Mouse (Mus musculus): Measurements from ENCODE around the gene Hsh2d. TPM values are rescaled to one million over a fixed set of nuclear protein-coding genes. Genes with fewer than 3 reads are reported as not detected.

Gene Hsh2d
- polyA plus RNA-seq (2014; fragmentation: Illumina TruSeq; extraction: RNeasy Lipid Tissue Mini Kit (QIAGEN cat#74804); ENCODE audit: low read depth, low replicate concordance): not detected

GRCm38 (mm10) chr8:72189417-72190214 is at the start of gene Hsh2d:
TSS of gene Hsh2d (plus strand) at chr8:72189638.

GRCm38 (mm10) chr8:72160707-72161697 is 28.4 kb upstream of the Hsh2d start, which contains the start of gene Rab8a:
TSS of gene Rab8a (plus strand) at chr8:72161200.

GRCm38 (mm10) chr8:72212751-72213150 is 23.3 kb downstream of the Hsh2d start, which contains the start of gene Cib3:
TSS of gene Cib3 (minus strand) at chr8:72212837.

GRCm38 (mm10) chr8:72213536-72213935 is 24.1 kb downstream of the Hsh2d start, which contains the start of gene Gm11034:
TSS of gene Gm11034 (minus strand) at chr8:72213636.

GRCm38 (mm10) chr8:72219541-72220363 is 30.3 kb downstream of the Hsh2d start, which contains the start of gene Fam32a:
TSS of gene Fam32a (plus strand) at chr8:72219730.

GRCm38 (mm10) chr8:72239499-72240402 is 50.3 kb downstream of the Hsh2d start, which contains the start of gene Ap1m1:
TSS of gene Ap1m1 (plus strand) at chr8:72240018.

Other genes with a start within 250 kb of the Hsh2d start
- 21.4 TPM for gene Zfp961, start 238.6 kb upstream of the Hsh2d start, polyA plus RNA-seq (2014; fragmentation: Illumina TruSeq; extraction: RNeasy Lipid Tissue Mini Kit (QIAGEN cat#74804); ENCODE audit: low read depth, low replicate concordance)
- not detected for gene Cyp4f18, start 180.0 kb upstream of the Hsh2d start, polyA plus RNA-seq (2014; fragmentation: Illumina TruSeq; extraction: RNeasy Lipid Tissue Mini Kit (QIAGEN cat#74804); ENCODE audit: low read depth, low replicate concordance)
- not detected for gene Olfr372, start 148.4 kb upstream of the Hsh2d start, polyA plus RNA-seq (2014; fragmentation: Illumina TruSeq; extraction: RNeasy Lipid Tissue Mini Kit (QIAGEN cat#74804); ENCODE audit: low read depth, low replicate concordance)
- not detected for gene Olfr373, start 106.5 kb upstream of the Hsh2d start, polyA plus RNA-seq (2014; fragmentation: Illumina TruSeq; extraction: RNeasy Lipid Tissue Mini Kit (QIAGEN cat#74804); ENCODE audit: low read depth, low replicate concordance)
- not detected for gene Olfr374, start 82.6 kb upstream of the Hsh2d start, polyA plus RNA-seq (2014; fragmentation: Illumina TruSeq; extraction: RNeasy Lipid Tissue Mini Kit (QIAGEN cat#74804); ENCODE audit: low read depth, low replicate concordance)
- 41.8 TPM for gene Tpm4, start 54.7 kb upstream of the Hsh2d start, polyA plus RNA-seq (2014; fragmentation: Illumina TruSeq; extraction: RNeasy Lipid Tissue Mini Kit (QIAGEN cat#74804); ENCODE audit: low read depth, low replicate concordance)
- gene Rab8a, start 28.4 kb upstream of the Hsh2d start, polyA plus RNA-seq (2014; fragmentation: Illumina TruSeq; extraction: RNeasy Lipid Tissue Mini Kit (QIAGEN cat#74804); ENCODE audit: low read depth, low replicate concordance): 48.6 TPM
- gene Cib3, start 23.2 kb downstream of the Hsh2d start, polyA plus RNA-seq (2014; fragmentation: Illumina TruSeq; extraction: RNeasy Lipid Tissue Mini Kit (QIAGEN cat#74804); ENCODE audit: low read depth, low replicate concordance): 2.5 TPM
- gene Gm11034, start 24.0 kb downstream of the Hsh2d start, polyA plus RNA-seq (2014; fragmentation: Illumina TruSeq; extraction: RNeasy Lipid Tissue Mini Kit (QIAGEN cat#74804); ENCODE audit: low read depth, low replicate concordance): not detected
- 15.1 TPM for gene Fam32a, start 30.1 kb downstream of the Hsh2d start, polyA plus RNA-seq (2014; fragmentation: Illumina TruSeq; extraction: RNeasy Lipid Tissue Mini Kit (QIAGEN cat#74804); ENCODE audit: low read depth, low replicate concordance)
- gene Ap1m1, start 50.4 kb downstream of the Hsh2d start, polyA plus RNA-seq (2014; fragmentation: Illumina TruSeq; extraction: RNeasy Lipid Tissue Mini Kit (QIAGEN cat#74804); ENCODE audit: low read depth, low replicate concordance): 11.5 TPM
- not detected for gene Gm10282, start 115.6 kb downstream of the Hsh2d start, polyA plus RNA-seq (2014; fragmentation: Illumina TruSeq; extraction: RNeasy Lipid Tissue Mini Kit (QIAGEN cat#74804); ENCODE audit: low read depth, low replicate concordance)
- gene Klf2, start 129.4 kb downstream of the Hsh2d start, polyA plus RNA-seq (2014; fragmentation: Illumina TruSeq; extraction: RNeasy Lipid Tissue Mini Kit (QIAGEN cat#74804); ENCODE audit: low read depth, low replicate concordance): 2.3 TPM
- 11.4 TPM for gene Eps15l1, start 231.8 kb downstream of the Hsh2d start, polyA plus RNA-seq (2014; fragmentation: Illumina TruSeq; extraction: RNeasy Lipid Tissue Mini Kit (QIAGEN cat#74804); ENCODE audit: low read depth, low replicate concordance)